Mouse (Mus musculus) lung, embryonic 14.5 days (tissue): ENCODE results near the gene Dock1. TPM values are rescaled to one million over a fixed set of nuclear protein-coding genes. Genes with fewer than 3 reads are reported as not detected.

Experiments used
- ATAC-seq: fragments of 200-750 bp; cut with Nextera tagmentation; 2 replicates; pipeline ENCODE4 v1.8.0; 2017; ENCODE audit warnings: mild to moderate bottlenecking, moderate TSS enrichment, moderate library complexity; ENCODE audit not compliant: insufficient read depth
- DNase-seq: peaks from one replicate; pipeline ENCODE4 v3.0.0-alpha.2; 2015
- H3K27ac ChIP-seq: fragments of 300-500 bp; sonication (generic); 2 replicates; pipeline ENCODE4 v1.5.1; 2014; ENCODE audit warnings: low read depth, mild to moderate bottlenecking, moderate library complexity
- H3K27me3 ChIP-seq: fragments of 300-500 bp; sonication (generic); 2 replicates; pipeline ENCODE4 v1.6.1; 2014; ENCODE audit warnings: low read length, control low read depth; ENCODE audit not compliant: insufficient read depth
- H3K36me3 ChIP-seq: fragments of 300-500 bp; sonication (generic); 2 replicates; pipeline ENCODE4 v1.6.1; 2014; ENCODE audit warnings: control low read depth; ENCODE audit not compliant: insufficient read depth
- H3K4me1 ChIP-seq: fragments of 300-500 bp; sonication (generic); 2 replicates; pipeline ENCODE4 v1.6.1; 2014; ENCODE audit warnings: antibody characterized with exemption, control low read depth; ENCODE audit not compliant: insufficient read depth
- H3K4me2 ChIP-seq: fragments of 300-500 bp; sonication (generic); 2 replicates; pipeline ENCODE4 v1.6.1; 2014; ENCODE audit warnings: mild to moderate bottlenecking
- H3K4me3 ChIP-seq: fragments of 300-500 bp; sonication (generic); 2 replicates; pipeline ENCODE4 v1.5.1; 2014; ENCODE audit warnings: low read depth, low read length
- H3K9ac ChIP-seq: fragments of 300-500 bp; sonication (generic); 2 replicates; pipeline ENCODE4 v1.6.1; 2014
- H3K9me3 ChIP-seq: fragments of 300-500 bp; sonication (generic); 2 replicates; pipeline ENCODE4 v1.6.1; 2016; ENCODE audit warnings: low read depth, low read length, control low read depth
- CTCF ChIP-seq: IDR thresholded peaks from 2 replicates; pipeline ENCODE4 v1.5.1; 2016; ENCODE audit warnings: antibody characterized with exemption, low read depth
- WGBS: fragments of 180-500 bp; shearing (Covaris S2); extraction: QIAGEN DNeasy Blood & Tissue Kit; methylation state at CpG from one replicate; pipeline ENCODE4 v1.1.7; 2014; 5-methylcytosine and 5-hydroxymethylcytosine counted together
- polyA plus RNA-seq: library from polyadenylated mRNA; unstranded; fragments of >200 nt; fragmentation: Nextera tagmentation; extraction: Ambion mirVana; gene quantifications from 2 replicates; pipeline ENCODE4 v1.2.1, GENCODE M21; 2014

Dock1 gene
- polyA plus RNA-seq, 1 experiment from 2014 or later = 57.3 TPM

DNA sequence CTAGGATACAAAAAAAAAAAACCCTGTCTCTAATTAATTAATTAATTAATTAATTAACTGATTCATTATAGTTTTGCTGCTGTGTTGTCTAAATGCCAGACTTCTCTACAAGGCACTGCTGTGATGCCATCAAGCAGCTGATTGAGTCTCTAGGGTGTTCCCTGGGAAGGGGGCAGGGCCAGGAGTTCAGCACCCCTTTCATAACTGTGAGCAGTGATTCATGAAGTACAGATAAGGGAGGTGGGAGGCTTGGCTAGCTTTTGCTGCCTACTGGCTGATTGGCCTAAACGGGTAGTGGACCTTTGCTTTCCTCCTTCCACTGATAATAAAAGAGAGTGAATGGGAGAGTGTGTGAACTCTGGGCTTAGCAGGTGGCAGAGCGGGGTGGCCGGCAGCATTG, 389.1 kb downstream of the Dock1 start:
- H3K4me3 ChIP-seq = no peak overlapping the region
- 78% methylated on average over 3 of the region's 3 CpGs for WGBS
- H3K4me1 ChIP-seq = no peaks in the 10 kb centered on the region
- 0 out of 2 replicates have a peak, but pooled peaks cover 8% of the 10 kb centered on the region for H3K36me3 ChIP-seq
- DNase-seq (no peak), ATAC-seq (no peak)
- peaks cover 4% of the 10 kb centered on the region; the same call in 1 of the 2 replicates for H3K9me3 ChIP-seq
- no peaks in the 10 kb centered on the region for H3K27me3 ChIP-seq
- no peak for TF ChIP-seq CTCF
- no peak overlapping the region for H3K27ac ChIP-seq
- H3K4me2 ChIP-seq = no peak overlapping the region
- no peak overlapping the region for H3K9ac ChIP-seq

DNA sequence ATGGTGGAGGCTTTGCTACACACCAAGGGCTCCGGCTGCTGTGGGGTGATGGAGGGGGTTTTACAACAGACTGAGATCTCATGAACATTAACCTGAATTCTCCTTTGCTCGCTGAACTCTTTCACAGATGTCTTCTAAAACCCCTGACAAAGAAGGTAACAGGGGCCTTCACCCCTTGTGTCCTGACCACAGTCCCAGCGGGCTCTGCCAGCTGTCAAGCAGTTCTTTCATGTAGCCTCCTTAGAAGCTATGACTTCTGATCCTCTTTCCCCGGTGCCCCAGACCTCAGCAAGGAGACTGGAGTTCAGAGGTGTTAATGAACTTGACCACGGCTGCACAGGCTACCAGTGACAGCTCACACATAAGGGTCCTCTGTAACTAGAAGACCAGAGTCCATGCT, 393.4 kb downstream of the Dock1 start:
- WGBS = 71% methylated on average over 5 of the region's 5 CpGs

DNA sequence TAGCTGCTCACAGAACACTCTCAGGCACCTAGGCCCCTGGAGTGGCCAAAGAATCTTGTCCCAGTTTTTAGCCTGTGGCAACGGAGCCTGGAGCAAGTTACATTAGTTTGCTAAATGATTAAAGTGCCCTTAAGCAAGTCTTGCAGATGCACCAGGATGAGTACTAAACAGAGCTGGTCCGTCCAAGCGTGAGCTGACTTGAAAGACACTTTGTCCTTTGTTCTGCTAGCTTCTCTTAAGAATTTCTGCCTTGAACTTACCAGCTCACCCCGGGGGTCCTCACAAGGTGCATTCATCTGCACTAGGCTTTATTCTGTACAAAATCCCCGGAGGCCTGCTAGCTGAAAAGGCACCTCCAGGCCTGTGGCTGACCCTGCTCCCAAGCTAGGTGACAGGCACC, 394.8 kb downstream of the Dock1 start:
- H3K4me1 ChIP-seq = no peaks in the 10 kb centered on the region
- H3K4me2 ChIP-seq = no peak overlapping the region
- TF ChIP-seq CTCF = no peak
- no peaks in the 10 kb centered on the region for H3K27me3 ChIP-seq
- ATAC-seq (no peak), DNase-seq (no peak)
- peaks cover 2% of the 10 kb centered on the region; the same call in 1 of the 2 replicates for H3K9me3 ChIP-seq
- WGBS = 58% methylated on average over 5 of the region's 5 CpGs
- H3K27ac ChIP-seq = no peak overlapping the region
- H3K9ac ChIP-seq = no peak overlapping the region
- H3K4me3 ChIP-seq = no peak overlapping the region
- 0 out of 2 replicates have a peak, but pooled peaks cover 7% of the 10 kb centered on the region for H3K36me3 ChIP-seq

More for the DNA sequence above, 393.4 kb downstream of the Dock1 start:
- no peak for TF ChIP-seq CTCF
- no peak for ATAC-seq
- H3K4me1 ChIP-seq = no peaks in the 10 kb centered on the region
- H3K9me3 ChIP-seq = peaks cover 4% of the 10 kb centered on the region; the same call in 1 of the 2 replicates
- H3K36me3 ChIP-seq = 0 out of 2 replicates have a peak, but pooled peaks cover 8% of the 10 kb centered on the region
- H3K9ac ChIP-seq = no peak overlapping the region
- H3K27ac ChIP-seq = no peak overlapping the region
- H3K4me2 ChIP-seq = no peak overlapping the region
- H3K4me3 ChIP-seq = no peak overlapping the region
- no peak for DNase-seq
- no peaks in the 10 kb centered on the region for H3K27me3 ChIP-seq

DNA sequence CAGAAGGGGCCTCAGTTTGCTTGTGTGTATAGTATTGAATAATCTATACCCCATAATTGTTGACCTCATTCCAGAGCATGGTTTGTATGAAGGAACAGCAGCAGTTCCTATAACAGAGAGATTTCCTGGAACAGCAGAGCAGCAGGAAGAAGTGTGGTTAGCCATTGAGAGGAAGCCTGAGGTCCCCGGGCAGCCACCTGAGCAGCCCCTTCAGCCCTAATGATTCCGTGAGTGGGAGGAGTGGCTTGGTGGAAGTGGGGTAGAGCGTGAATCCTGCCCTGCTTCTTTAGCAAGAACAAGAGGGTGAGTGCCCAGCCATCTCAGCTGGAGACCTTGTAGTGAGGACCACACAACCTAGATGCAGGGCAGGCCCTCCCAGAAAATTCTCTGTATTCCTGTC, 398.4 kb downstream of the Dock1 start:
- Histone ChIP-seq H3K4me1 (no peaks in the 10 kb centered on the region), H3K9ac (no peak overlapping the region), H3K4me3 (no peak overlapping the region), H3K36me3 (0 out of 2 replicates have a peak, but pooled peaks cover 4% of the 10 kb centered on the region), H3K27me3 (no peaks in the 10 kb centered on the region), H3K9me3 (no peaks in the 10 kb centered on the region), H3K4me2 (no peak overlapping the region), H3K27ac (no peak overlapping the region)
- 73% methylated on average over 3 of the region's 3 CpGs for WGBS
- ATAC-seq (no peak), DNase-seq (no peak)
- no peak for TF ChIP-seq CTCF

DNA sequence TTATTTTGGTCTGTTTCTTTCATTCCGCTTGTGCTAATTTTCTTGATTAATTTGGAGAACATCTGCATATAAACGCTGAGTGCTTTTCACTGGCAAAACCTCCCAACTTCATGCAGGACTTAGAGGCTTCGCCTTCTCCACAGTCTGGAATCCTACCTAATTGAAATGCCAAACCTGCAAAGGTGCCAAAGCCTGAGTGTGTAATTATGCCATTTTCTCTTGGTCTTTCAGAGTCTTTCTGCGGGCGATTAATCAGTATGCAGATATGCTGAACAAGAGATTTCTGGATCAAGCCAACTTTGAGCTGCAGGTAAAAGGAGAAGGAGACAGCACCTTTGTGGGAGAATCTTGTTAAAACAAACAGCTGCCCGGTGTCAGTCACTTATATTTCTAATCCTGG, 406.4 kb downstream of the Dock1 start:
- H3K36me3 ChIP-seq = peaks cover 3% of the 10 kb centered on the region; the same call in 1 of the 2 replicates
- H3K9ac ChIP-seq = no peak overlapping the region
- H3K4me1 ChIP-seq = no peaks in the 10 kb centered on the region
- no peak overlapping the region for H3K4me3 ChIP-seq
- no peaks in the 10 kb centered on the region for H3K9me3 ChIP-seq
- H3K4me2 ChIP-seq = no peak overlapping the region
- no peaks in the 10 kb centered on the region for H3K27me3 ChIP-seq
- 84% methylated on average over 6 of the region's 6 CpGs for WGBS
- DNase-seq (no peak), ATAC-seq (no peak)
- no peak overlapping the region for H3K27ac ChIP-seq
- TF ChIP-seq CTCF = no peak

DNA sequence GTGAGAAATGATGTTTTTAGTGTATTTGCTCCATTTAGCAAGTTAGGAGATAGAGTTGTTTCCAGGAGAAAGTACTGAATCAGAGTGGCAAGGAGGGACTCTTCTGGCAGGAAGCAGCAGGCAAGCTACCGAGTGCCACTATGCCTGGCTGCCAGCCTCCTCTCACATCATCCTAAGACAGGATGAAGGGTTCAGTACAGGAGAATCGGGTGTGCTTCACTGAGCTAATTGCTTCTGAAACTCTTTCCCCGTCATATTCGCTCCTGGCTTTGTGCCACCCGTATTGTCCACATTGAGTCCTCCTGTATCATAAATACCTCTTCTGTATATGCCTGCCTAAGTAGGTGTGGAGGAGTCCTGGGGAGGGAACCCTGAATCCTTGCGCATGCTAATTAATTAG, 406.9 kb downstream of the Dock1 start:
- DNase-seq = no peak

DNA sequence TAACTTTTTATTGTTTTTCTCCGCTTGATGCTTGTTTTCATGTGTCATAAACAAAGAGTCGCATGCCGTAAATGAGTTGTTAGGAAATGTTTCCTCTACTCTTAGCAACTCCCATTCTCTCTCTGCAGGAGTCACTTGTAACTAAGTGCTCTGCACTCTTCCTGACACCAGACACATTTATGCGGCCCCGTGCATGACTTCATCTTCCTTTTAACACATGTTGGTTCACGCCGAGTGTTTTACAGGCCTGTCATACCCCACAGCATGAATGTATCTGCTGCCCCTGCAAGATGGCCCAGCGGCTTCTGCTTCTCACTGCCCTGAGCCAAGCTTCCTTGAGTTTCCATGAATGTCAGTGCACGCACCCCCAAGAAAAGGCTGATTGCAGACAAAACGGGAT, 407.4 kb downstream of the Dock1 start:
- no peak overlapping the region for H3K4me3 ChIP-seq
- no peak for TF ChIP-seq CTCF
- H3K4me1 ChIP-seq = no peaks in the 10 kb centered on the region
- no peak overlapping the region for H3K27ac ChIP-seq
- peaks cover 8% of the 10 kb centered on the region; the same call in 1 of the 2 replicates for H3K36me3 ChIP-seq
- H3K4me2 ChIP-seq = no peak overlapping the region
- no peak overlapping the region for H3K9ac ChIP-seq
- ATAC-seq (no peak), DNase-seq (no peak)
- no peaks in the 10 kb centered on the region for H3K27me3 ChIP-seq
- H3K9me3 ChIP-seq = no peaks in the 10 kb centered on the region
- 79% methylated on average over 10 of the region's 10 CpGs for WGBS

More for the DNA sequence above, 406.9 kb downstream of the Dock1 start:
- Histone ChIP-seq H3K27ac (no peak overlapping the region), H3K27me3 (no peaks in the 10 kb centered on the region), H3K4me1 (no peaks in the 10 kb centered on the region), H3K9ac (no peak overlapping the region), H3K36me3 (peaks cover 3% of the 10 kb centered on the region; the same call in 1 of the 2 replicates), H3K9me3 (no peaks in the 10 kb centered on the region), H3K4me2 (no peak overlapping the region), H3K4me3 (no peak overlapping the region)
- no peak for ATAC-seq
- no peak for TF ChIP-seq CTCF
- WGBS = 78% methylated on average over 6 of the region's 6 CpGs
